Mouse (Mus musculus) CH12.LX (cell line): ENCODE data around the gene Syngr2.
A peak's percentile ranks its signal among the peaks of the same experiment; 100 is the strongest.

Source experiments
- CHD2 ChIP-seq: IDR thresholded peaks from 2 replicates; pipeline ENCODE4 v1.6.1; 2011; ENCODE audit warnings: low read length, improper control_type of control experiment
- CTCF ChIP-seq, 2 experiments: IDR thresholded peaks in 1 of 2; conservative IDR thresholded peaks in 1 of 2; 2 replicates each; pipeline ENCODE4 v1.5.1; 2011 to 2012; ENCODE audit warnings: low read depth in 2 of 2, low read length in 2 of 2, improper control_type of control experiment in 1 of 2, inconsistent platforms in 1 of 2, mild to moderate bottlenecking in 1 of 2, moderate library complexity in 1 of 2
- IRF4 ChIP-seq: IDR thresholded peaks from 2 replicates; pipeline ENCODE4 v1.6.1; 2014; ENCODE audit warnings: low read depth, mild to moderate bottlenecking, inconsistent platforms, low read length, improper control_type of control experiment
- KAT2A ChIP-seq: IDR thresholded peaks from 2 replicates; pipeline ENCODE4 v1.6.1; 2012; ENCODE audit warnings: low read length, improper control_type of control experiment, inconsistent platforms; ENCODE audit not compliant: insufficient replicate concordance
- MAFK ChIP-seq: IDR thresholded peaks from 2 replicates; pipeline ENCODE4 v1.6.1; 2011; ENCODE audit warnings: low read length, improper control_type of control experiment; ENCODE audit not compliant: insufficient replicate concordance
- POLR2A ChIP-seq: IDR thresholded peaks from 2 replicates; pipeline ENCODE4 v1.6.1; 2011; ENCODE audit warnings: low read depth, mild to moderate bottlenecking, improper control_type of control experiment, low read length
- ZKSCAN1 ChIP-seq: IDR thresholded peaks from 2 replicates; pipeline ENCODE4 v1.6.1; 2012; ENCODE audit warnings: low read depth, inconsistent platforms, low read length, improper control_type of control experiment, borderline replicate concordance
- ZMIZ1 ChIP-seq: IDR thresholded peaks from 2 replicates; pipeline ENCODE4 v1.6.1; 2012; ENCODE audit warnings: low read depth, mild to moderate bottlenecking, inconsistent platforms, low read length, improper control_type of control experiment
- ZNF384 ChIP-seq: IDR thresholded peaks from 2 replicates; pipeline ENCODE4 v1.6.1; 2012; ENCODE audit warnings: low read depth, low read length, improper control_type of control experiment, inconsistent platforms

DNA sequence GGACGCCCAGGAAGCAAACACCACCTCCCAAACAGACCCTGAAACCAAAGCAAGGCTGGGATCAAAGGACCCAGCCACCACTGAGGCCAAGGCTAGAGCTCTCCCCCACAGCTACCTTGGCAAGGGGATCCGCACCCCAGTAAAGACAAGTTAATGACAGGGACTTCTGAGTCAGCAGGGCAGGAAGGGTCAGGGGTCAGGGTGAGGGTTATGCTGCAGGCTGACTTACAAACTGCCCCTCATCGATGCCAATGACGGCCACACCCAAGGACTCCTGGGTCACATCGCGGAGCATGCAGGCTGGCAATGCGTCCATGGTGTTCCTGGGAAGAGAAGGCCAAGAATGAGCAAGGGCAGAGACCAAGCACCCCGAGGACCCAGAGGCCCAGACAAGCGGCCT lies 12.4 kb downstream of the Syngr2 start:
- TF ChIP-seq POLR2A, result peak; percentile 43; the same call in 1 of the 2 replicates
- no peak for TF ChIP-seq ZKSCAN1
- no peak for TF ChIP-seq ZMIZ1
- no peak for TF ChIP-seq CTCF (conservative IDR thresholded peaks at IDR 0.05 in 1 of 2, IDR thresholded peaks at IDR 0.05 in 1 of 2; ENCODE audit: low read depth in 2 of 2, low read length in 2 of 2)
- TF ChIP-seq CHD2, result no peak
- no peak for TF ChIP-seq KAT2A
- no peak for TF ChIP-seq ZNF384
- no peak for TF ChIP-seq MAFK
- no peak for TF ChIP-seq IRF4
